Mouse (Mus musculus) hindbrain, embryonic 16.5 days (tissue): ENCODE results near the gene Sult3a1. TPM values are rescaled to one million over a fixed set of nuclear protein-coding genes. Genes with fewer than 3 reads are reported as not detected.
A peak's percentile ranks its signal among the peaks of the same experiment; 100 is the strongest.
"Not testable (repeated sequence)": the region's sequence is repeated elsewhere in the genome, so short reads cannot be mapped to it uniquely, and the experiment has no call there.

Source experiments
- ATAC-seq: fragments of 200-750 bp; cut with Nextera tagmentation; 2 replicates; pipeline ENCODE4 v1.8.0; 2017; ENCODE audit warnings: moderate TSS enrichment, moderate library complexity
- H3K27ac ChIP-seq: fragments of 300-500 bp; sonication (generic); 2 replicates; pipeline ENCODE4 v1.5.1; 2014; ENCODE audit warnings: low read depth, mild to moderate bottlenecking, control low read depth, low read length, moderate library complexity
- H3K27me3 ChIP-seq: fragments of 300-500 bp; sonication (generic); replicated peaks from 2 replicates; pipeline ENCODE4 v1.6.1; 2014; ENCODE audit warnings: low read length; ENCODE audit not compliant: control insufficient read depth, insufficient read depth
- H3K36me3 ChIP-seq: fragments of 300-500 bp; sonication (generic); 2 replicates; pipeline ENCODE4 v1.6.1; 2014; ENCODE audit warnings: mild to moderate bottlenecking, low read length, moderate library complexity, mixed read lengths; ENCODE audit not compliant: control insufficient read depth, insufficient read depth
- H3K4me1 ChIP-seq: fragments of 300-500 bp; sonication (generic); 2 replicates; pipeline ENCODE4 v1.6.1; 2014; ENCODE audit warnings: low read depth, low read length; ENCODE audit not compliant: control insufficient read depth, insufficient read depth
- H3K4me2 ChIP-seq: fragments of 300-500 bp; sonication (generic); 2 replicates; pipeline ENCODE4 v1.6.1; 2014; ENCODE audit warnings: mild to moderate bottlenecking, low read length, control low read depth, moderate library complexity
- H3K4me3 ChIP-seq: fragments of 300-500 bp; sonication (generic); 2 replicates; pipeline ENCODE4 v1.5.1; 2014; ENCODE audit warnings: mild to moderate bottlenecking, low read length, control low read depth, moderate library complexity
- H3K9ac ChIP-seq: fragments of 300-500 bp; sonication (generic); 2 replicates; pipeline ENCODE4 v1.6.1; 2014; ENCODE audit warnings: low read depth, mild to moderate bottlenecking, control low read depth, low read length, moderate library complexity
- H3K9me3 ChIP-seq: fragments of 300-500 bp; sonication (generic); 2 replicates; pipeline ENCODE4 v1.6.1; 2014; ENCODE audit warnings: mild to moderate bottlenecking, low read length, moderate library complexity; ENCODE audit not compliant: control insufficient read depth
- WGBS: fragments of 180-500 bp; shearing (Covaris S2); extraction: QIAGEN DNeasy Blood & Tissue Kit; methylation state at CpG from one replicate; pipeline ENCODE4 v1.1.7; 2014; 5-methylcytosine and 5-hydroxymethylcytosine counted together
- polyA plus RNA-seq: library from polyadenylated mRNA; unstranded; fragments of >200 nt; fragmentation: Nextera tagmentation; extraction: Ambion mirVana; gene quantifications from 2 replicates; pipeline ENCODE4 v1.2.1, GENCODE M21; 2015

Sult3a1 gene
- polyA plus RNA-seq, 1 experiment from 2014 or later: not detected

GRCm38 (mm10) chr10:33901520-33901919 is 44.0 kb downstream of the Sult3a1 start:
- H3K27ac ChIP-seq, H3K4me3 ChIP-seq, ATAC-seq, H3K9ac ChIP-seq, H3K4me2 ChIP-seq, H3K36me3 ChIP-seq, H3K27me3 ChIP-seq, H3K4me1 ChIP-seq, H3K9me3 ChIP-seq: not testable (repeated sequence)
- 93% methylated on average over 1 of the region's 1 CpGs for WGBS

GRCm38 (mm10) chr10:33904530-33905481 is 47.3 kb downstream of the Sult3a1 start, which contains the start of gene Rsph4a:
Gene Rsph4a (plus strand): TSS chr10:33905111.
- peak; percentile 100 for ATAC-seq
- Histone ChIP-seq H3K27ac (no peak within 1 kb of the TSS), H3K36me3 (no peaks in the 10 kb centered on the region), H3K4me2 (peak within 1 kb of the TSS; percentile 92), H3K27me3 (no peaks in the 10 kb centered on the region), H3K9ac (peak within 1 kb of the TSS; percentile 53), H3K9me3 (no peaks in the 10 kb centered on the region), H3K4me1 (peaks cover 4% of the 10 kb centered on the region; the same call in 1 of the 2 replicates), H3K4me3 (peak within 1 kb of the TSS; percentile 54)
- WGBS: 7% methylated on average over 17 of the region's 17 CpGs

GRCm38 (mm10) chr10:33905489-33905888 is 48.0 kb downstream of the Sult3a1 start:
- 5% methylated on average over 6 of the region's 6 CpGs for WGBS
- H3K4me1 ChIP-seq: peaks cover 4% of the 10 kb centered on the region; the same call in 1 of the 2 replicates
- peak overlapping the region; percentile 53 for H3K9ac ChIP-seq
- H3K27ac ChIP-seq: no peak overlapping the region
- H3K4me3 ChIP-seq: peak overlapping the region; percentile 54
- ATAC-seq: no peak; the same call in 1 of the 2 replicates
- no peaks in the 10 kb centered on the region for H3K27me3 ChIP-seq
- H3K9me3 ChIP-seq: no peaks in the 10 kb centered on the region
- peak overlapping the region; percentile 92 for H3K4me2 ChIP-seq
- H3K36me3 ChIP-seq: no peaks in the 10 kb centered on the region

Other genes with a start within 250 kb of the Sult3a1 start
- gene Clvs2, start 233.0 kb upstream of the Sult3a1 start, polyA plus RNA-seq: 22.3 and 23.1 TPM in 2 replicates
- not detected in 2 replicates for gene Sult3a2, start 71.0 kb upstream of the Sult3a1 start, polyA plus RNA-seq
- gene Rsph4a, start 47.4 kb downstream of the Sult3a1 start, polyA plus RNA-seq: 1.3 and 1.9 TPM in 2 replicates
- gene Zup1, start 93.5 kb downstream of the Sult3a1 start, polyA plus RNA-seq: 17.0 and 18.6 TPM in 2 replicates
- 110 TPM in 2 replicates for gene Rwdd1, start 161.9 kb downstream of the Sult3a1 start, polyA plus RNA-seq
- gene Trappc3l, start 179.9 kb downstream of the Sult3a1 start, polyA plus RNA-seq: not detected in 2 replicates
- not detected in 2 replicates for gene Calhm4, start 186.6 kb downstream of the Sult3a1 start, polyA plus RNA-seq
- 1.0 and 1.1 TPM in 2 replicates for gene Calhm5, start 238.8 kb downstream of the Sult3a1 start, polyA plus RNA-seq